Mouse (Mus musculus): ENCODE measurements around the gene Gstt4.
A peak's percentile ranks its signal among the peaks of the same experiment; 100 is the strongest.

The Gstt4 gene

DNA sequence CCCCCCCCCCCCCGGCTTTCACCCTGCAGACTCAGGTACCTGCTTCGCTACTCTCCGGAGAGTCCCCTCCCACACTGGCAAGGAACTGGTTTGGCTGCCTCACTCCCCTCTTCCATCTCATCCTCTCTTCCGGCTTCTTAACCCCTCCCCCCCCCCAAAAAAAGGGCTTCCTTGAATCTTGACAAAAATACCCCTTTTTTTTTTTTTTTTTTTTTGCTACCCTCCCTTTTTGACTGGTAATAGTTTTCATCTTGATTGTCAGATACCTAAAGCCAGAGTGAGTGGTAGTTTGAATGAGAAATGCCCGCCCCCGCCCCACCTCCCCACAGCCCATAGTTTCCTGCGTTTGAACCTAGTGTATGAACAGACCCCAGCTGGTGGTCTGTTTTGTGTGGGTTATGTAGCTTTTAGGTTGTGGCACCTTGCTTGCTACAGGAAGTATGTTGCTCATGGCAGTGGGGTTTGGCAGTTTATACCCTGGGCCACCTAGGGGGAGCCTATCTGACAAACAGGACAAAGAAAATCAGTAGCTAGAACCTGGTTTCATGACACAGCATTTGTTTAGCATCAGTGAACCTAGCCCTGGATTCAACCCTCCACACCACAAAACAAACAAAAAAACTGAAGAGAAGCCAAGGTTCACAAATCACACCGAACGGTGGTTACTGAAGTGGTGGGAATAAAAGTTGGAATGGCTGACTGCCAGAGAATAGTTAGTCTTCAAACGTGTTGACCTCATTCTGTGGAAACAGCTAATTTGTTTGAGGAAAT lies 13.6 kb upstream of the Gstt4 start:
- no peak for DNase-seq (ENCODE audit: low spot score in 2 of 2)

DNA sequence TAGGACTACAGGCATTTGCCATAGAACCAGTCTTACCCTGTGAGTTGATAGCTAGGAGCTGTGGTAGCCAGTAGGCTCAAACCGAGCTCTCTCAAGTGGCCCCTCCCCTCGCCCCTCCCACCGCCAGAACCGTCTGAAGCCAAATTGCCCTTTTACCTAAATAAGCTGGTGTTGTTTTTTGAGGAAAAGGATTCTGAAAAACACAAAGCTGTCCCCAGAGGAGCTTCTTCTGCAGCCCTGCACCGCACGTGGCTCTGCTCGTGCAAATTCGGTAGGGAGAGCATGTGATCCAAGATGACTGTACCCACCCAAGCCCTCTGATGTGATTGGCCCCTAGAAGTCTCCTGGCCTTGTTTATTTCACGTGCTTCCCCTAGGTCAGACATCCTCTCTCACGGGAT lies 13.0 kb upstream of the Gstt4 start:
- DNase-seq (ENCODE audit: low spot score in 2 of 2), result no peak

DNA sequence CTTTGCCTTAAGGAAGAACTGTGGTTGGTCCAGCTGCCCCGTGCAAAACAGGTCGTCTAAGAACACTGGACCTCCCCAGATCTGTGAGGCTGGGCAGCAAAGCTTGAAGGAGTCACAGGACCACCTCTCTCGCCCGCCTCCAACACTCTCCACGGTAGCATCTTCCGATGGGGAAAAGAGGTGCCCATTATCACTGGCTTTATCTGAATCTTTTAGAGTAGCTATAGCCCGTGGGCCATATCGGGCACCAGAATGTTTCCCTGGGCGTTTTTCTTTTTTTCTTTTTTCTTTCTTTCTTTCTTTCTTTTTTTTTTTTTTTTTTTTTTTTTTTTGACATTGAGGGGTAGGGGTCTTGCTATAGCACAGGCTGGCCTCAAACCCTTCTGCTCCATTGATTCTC lies 12.4 kb upstream of the Gstt4 start:
- no peak for DNase-seq (ENCODE audit: low spot score in 2 of 2)

DNA sequence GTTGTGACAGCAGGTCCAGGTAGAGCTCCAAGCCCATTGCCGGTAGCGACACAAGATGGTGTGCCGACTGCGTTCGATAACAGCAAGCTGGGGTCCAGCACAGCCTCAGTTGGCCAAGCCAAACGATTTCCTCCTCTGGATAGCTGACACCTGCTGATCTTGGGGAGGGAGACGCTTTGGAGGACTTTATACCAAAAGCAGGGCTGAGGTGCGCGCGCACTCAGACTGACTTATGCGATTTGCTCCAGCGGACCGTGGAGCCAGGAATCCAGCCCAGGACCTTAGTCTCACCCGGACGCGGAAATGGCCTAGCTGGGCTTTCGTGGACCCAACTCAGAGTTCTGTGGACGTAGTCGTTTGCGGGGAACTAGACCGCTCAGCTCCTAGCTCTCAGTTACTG lies 11.9 kb upstream of the Gstt4 start:
- no peak for DNase-seq (ENCODE audit: low spot score in 2 of 2)

DNA sequence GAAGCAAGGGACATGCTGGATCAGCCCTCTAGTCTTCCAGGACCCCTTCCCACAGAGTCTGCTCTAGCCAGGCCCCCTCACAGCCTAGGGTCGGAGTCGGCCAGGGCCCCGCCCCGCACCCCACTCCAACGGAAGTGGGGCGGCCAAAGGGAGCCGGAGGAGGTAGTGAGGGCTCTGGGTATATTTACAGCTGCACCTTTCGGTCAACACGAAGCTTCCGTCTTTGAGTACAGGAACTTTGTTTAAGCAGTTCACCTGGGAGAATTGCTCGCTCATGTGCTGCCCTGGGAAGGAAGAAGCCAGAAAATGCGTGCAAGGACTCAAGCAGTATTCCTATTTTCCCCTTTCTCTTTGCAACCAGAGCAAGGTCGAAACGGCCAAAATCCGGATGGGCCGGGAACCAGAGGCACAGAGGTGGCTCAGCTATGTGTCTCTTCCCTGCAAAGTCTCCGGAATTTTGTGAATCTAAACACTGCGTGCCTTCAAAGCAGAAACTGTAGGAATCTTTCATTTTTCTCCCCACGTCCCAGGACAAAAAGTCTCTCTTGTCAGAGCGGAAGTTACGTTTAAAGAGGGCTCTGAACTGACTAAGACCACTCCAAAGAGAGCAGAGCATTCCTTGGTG lies 11.2 kb upstream of the Gstt4 start:
- DNase-seq (ENCODE audit: low spot score in 2 of 2), result no peak

DNA sequence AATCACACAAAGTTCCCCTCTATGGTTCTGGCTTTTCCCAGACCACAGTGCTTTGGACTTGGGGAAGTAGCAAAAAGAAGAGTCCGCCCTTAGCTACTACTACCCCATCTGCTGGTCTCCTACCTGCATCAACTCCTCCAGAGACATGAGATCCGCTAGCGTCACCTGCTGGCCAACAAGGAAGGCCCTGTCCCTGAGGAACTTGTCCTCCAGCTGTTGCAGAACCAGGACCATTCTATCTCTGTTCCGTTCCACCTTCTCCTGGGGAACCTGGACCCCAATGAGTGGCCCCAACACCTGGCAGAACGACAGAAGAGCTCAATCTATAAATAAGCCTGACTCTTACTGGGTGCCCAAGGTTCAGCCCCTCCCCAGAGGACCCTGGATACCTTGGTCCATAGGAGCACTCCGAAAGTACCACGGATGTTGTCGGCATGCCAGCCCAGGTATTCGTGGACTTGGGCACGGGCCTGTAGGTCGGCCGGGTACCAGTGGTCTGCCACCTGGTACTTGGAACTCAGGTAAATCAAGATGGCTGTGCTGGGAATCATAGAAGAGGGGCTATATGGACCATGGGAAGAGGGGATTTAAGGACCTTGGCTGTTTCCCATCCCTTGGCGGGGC lies 10.0 kb upstream of the Gstt4 start:
- peak in 1 of 2 experiments; percentile 60 for DNase-seq (ENCODE audit: low spot score in 2 of 2)

DNA sequence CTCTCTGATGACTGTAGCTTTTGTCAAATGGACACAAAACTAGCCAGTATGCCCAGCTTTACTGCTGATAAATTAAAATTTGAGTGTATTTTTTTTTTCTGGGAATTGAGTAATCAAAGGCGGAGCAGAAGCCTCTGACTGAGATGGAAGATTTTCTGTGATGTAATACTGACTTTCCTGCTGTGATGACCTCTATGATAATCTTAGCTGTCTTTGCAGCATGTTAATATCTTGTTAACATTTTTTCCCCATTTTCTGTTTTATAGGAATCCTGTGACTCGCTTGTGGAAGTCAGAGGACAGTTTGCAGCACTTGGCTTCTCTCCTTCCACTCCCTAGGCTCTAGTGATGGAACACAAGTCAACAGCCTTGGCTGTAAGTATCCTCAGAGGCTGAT lies 7.9 kb upstream of the Gstt4 start:
- no peak for DNase-seq (ENCODE audit: low spot score in 2 of 2)

DNA sequence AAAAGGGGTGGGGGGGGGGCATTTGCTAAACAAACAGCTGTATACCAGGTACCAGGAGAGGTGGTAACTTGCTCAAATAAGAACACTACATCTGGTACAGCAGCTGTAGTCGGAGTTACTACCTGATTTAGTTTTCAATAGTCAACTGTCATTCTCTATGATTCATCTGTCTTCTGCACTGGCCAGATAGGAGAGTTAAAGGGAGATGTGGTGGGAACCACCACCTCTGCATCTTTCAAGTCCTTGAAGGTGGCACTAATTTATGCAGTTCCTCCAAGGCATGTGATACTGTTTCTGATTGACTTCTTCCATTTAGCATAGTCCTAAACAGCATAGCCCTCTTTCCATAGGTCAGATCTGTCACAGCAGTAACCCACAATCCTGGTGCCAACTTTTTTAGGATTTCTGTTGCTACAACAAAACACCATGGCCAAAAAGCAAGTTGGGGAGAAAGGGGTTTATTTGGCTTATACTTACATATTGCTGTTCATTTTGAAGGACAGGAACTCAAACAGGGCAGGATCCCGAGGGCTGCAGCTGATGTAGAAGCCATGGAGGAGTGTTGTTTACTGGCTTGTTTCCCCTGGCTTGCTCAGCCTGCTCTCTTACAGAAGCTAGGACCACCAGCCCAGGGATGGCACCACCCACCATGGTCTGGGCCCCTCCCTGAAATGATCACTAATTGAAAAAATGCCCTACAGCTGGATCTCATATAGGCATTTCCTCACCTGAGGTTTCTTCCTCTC lies 7.4 kb upstream of the Gstt4 start:
- no peak for DNase-seq (ENCODE audit: low spot score in 2 of 2)

DNA sequence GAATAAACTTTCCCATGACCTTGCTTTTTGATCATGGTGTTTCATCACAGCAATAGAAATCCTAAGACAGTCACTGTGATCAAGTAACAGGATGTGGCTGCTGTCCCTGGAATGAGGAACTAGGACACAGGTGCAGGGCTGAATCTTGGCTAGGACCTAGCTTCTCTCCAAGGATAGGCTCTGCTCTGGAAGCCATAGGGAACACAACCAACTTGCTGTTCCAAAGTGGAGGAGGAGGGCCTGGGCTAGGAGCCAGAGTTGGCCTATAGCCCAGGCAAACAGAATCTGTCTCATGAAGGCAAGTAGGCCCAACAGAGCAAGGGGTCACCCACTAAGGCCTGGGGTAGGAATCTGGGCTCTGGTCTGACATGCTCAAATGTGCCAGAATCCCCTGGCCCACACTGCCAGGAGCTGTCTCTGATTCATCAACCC lies 6.2 kb upstream of the Gstt4 start:
- DNase-seq (ENCODE audit: low spot score in 2 of 2), result peak in 1 of 2 experiments; percentile 50

DNA sequence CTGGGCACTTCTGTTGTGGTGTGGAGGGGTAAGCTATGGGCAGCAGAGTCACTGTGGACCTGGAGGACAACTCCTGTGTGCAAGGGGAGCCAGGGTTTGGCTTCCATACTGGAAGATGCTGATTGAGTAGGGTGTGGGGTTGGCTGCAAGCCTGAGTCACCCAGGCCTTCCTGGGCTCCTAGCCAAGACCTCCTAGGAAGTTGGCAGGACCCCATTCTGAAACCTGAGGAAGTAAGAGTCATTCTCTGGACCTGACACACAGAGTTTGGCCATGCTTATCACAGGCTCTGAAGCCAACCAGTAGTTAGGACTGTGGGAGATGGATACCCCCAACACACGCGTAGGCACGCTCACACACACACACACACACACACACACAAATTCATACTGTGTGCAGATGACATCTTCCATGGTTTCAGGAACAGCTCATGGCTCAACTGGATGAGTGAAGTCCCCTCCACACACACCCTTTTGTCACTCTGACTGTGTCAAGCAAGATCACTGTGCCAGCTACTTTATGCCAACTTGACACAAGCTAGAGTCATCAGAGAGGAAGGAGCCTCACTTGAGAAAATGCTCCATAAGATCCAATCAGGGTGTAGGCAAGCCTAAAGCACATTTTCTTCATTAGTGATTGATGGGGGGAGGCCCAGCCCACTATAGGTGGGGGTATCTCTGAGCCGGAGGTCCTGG lies 5.5 kb upstream of the Gstt4 start:
- DNase-seq (ENCODE audit: low spot score in 2 of 2), result no peak

DNA sequence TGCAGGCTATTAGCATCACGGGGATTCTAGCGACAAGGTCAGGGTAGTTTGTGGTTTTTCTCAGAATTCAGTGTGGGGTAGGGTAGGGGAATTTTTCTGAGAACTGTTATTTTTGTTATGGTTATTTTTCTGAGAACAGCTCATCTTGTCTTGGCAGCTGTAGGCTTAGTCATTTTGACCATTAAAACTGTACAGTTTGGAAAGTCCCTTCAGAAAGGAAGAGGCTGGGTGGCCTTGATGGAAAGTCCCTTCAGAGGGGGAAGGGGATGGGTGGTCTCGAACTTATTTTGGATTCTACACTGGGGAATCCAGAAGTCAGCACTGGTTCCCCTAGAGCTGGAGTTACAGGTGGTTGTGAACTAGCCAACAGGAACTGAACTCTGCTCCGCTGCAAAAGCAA lies 2.2 kb upstream of the Gstt4 start:
- DNase-seq (ENCODE audit: low spot score in 2 of 2), result no peak

DNA sequence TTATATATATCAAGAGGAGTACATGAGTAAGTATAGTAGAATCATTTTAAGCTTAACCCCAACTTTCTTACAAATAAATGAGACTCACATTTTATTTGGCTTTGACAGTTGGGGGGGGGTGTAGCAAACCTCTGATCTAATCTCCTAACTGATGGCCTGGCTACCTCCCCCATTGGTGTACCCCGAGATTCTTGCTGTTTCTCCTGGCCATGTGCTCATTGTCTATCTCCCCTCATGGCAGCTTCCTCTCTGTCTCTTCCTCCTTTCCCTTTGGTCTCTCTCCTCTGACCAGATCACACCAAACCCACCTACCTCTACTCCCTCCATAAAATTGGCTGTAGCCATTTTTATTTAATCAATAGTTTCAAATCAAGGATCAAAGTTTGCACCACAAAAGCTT lies 1.4 kb upstream of the Gstt4 start:
- DNase-seq (ENCODE audit: low spot score in 2 of 2), result no peak

DNA sequence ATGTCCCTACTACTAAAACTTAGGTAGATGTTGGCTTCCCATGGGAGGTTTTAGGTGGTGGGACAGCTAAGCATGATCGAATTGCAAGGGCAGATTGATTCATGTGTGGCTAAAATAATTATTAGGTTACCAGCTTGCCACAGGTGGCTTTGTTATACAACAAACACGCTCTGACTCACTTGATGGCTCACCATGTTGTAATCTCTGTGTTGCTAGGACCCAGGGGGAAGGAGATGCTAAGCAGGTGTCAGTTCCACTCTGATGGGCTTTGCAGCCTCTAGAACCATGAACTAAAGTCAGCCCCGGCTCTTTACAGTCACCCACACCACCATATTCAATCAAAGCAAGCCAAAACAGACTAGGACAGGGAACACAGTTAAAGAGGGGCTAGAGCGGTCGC lies 2.5 kb downstream of the Gstt4 start:
- no peak for DNase-seq (ENCODE audit: low spot score in 2 of 2)

DNA sequence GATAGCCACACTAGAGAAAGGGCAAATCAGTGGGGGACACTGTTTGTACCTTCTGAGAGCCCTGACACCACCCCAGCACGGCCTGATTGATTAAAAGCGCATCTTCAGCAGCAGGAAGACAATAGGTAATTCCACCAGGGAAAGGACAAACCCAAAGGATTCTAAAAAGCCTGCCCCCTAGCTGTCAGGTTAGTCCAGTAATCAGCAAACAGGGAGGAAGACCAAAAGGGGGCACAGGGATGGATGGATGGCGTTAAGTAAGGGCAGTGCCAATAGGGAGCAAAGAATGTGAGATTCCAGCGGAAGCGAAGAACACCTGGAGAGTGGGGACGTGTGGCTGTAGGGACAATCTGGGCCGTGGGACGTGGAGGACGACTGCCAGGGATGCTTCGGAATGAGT lies 3.7 kb downstream of the Gstt4 start:
- DNase-seq (ENCODE audit: low spot score in 2 of 2), result no peak

DNA sequence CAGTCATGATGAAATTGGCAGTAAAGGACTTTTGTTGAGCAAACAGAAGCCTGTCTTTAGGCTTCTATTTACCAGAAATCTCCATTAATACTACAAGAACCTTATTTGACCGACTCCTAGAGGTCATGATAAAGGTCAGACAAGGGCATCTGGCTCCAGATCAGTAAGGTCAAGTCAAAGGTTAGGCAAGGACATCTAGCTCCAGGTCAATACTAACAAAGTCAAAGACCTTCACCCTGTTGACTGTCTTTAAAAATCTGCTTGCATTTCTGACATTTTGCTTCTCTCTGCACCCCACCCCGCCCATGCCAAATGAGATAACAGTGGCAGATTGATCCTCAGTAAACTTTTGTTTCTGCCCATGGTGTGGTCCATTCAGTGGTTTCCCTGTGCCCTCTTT lies 18.1 kb downstream of the Gstt4 start:
- DNase-seq (ENCODE audit: low spot score in 2 of 2), result no peak

DNA sequence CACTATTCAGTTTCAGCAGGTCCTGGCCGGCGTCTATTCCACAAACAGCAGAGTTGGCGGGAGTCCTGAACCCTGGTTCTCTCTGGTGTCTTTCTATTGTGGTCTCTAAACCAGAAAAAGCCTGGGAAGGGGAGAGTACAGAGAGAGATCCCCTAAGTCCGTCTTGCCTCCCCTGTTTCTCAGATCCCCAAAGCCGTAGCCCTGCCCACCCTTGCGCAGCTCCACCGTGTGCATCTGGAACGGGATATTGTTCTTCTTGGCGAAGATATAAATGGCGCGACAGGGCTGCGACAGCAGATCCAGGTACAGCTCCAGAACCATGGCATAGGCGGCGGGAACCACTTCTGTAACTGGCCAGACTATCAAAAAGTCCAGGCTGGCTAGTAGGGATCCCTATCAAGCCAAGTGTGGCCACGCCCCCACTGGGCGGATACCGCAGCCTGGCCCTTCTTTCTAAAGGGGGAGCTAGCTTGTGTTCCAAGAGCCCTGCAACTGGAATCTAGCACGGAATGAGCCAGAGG lies 24.1 kb downstream of the Gstt4 start, which contains the start of gene Gstt1:
Gstt1 (minus strand) TSS at position 409 of the 521 bp plus-strand sequence.
- peak; percentile 11 to 28 for DNase-seq (ENCODE audit: low spot score in 2 of 2)

DNA sequence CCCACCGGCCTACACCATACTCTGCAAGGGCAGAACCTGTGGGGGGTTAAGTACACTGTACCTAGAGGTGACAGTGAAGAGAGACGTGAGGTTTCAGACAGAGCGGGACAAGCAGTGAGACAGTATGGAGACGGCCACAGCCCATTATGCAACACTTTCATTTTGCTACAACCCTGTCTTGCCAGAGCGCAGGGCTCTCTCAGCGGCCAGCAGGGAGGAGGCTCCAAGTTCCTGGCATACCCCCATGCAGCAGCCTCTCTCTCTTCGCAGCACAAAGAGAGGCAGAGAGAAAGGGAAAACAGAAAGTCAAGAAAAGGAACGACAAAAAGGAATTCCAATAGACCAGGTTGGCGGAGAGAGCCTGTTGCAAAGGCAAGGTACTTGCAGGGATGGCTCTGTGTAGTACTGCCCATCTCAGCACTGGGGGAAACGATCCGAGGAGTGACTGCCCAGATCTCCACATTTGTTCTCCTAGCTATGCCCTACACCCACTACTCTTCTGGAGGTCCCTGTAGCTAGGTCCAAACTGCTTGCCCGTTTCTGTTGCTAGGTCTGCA lies 24.6 kb downstream of the Gstt4 start:
- peak; percentile 37 to 54 for DNase-seq (ENCODE audit: low spot score in 2 of 2)

DNA sequence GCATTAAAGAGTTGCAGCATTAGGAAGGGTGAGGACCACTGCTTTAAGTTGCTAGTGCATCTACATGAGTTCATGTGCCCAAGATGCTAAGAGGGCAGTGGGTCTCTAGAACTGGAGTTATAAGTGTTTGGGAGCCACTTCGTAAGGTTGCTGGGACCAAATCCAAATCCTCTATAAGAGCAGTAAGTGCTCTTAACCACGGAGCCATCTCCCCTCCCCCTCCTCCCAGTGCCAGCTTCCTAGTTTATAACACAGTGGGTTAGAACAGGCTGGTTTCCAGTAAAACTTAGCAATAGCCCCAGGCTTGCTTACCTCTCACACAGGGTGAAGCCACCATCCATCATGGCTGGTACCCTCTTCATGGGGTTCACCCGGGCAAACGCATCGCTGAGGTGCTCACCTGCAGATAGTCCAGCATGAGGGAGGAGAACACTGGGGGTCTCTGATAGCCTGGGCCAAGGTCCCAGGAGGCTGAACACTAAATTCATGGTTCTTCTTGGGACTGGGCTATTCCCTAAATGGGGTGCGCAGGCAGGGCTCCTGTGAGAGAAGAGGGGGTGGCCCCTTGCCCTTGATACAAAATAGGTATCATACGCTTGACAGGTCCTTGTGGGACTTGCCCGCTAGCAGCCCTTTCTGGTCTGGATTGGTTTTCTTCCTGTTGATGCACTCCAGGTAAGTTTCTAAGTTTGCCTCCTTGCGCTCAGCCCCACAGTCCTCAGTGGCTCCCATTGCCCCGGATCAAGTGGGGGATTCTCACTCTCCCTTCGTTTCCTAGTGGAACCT lies 25.4 kb downstream of the Gstt4 start:
- no peak for DNase-seq (ENCODE audit: low spot score in 2 of 2)

DNA sequence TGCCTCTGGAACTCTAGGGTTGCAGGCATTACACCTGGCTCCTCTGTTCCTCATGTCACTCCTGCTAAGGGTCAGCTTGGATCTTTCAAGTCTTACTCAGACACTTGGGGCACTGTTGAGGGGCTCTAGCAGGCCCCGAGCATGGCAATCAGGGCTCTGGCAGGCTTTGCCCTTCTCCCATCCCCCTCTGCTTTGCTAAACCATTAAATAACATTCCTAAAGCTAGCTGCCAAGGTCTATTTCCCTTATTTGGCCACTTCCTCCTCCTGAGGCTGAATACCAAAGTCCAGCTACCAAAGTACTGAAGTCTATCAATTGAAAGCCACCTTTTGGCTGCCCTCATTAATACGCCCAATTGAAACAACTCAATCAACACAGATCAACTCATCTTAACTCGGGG lies 27.5 kb downstream of the Gstt4 start:
- no peak for DNase-seq (ENCODE audit: low spot score in 2 of 2)

DNA sequence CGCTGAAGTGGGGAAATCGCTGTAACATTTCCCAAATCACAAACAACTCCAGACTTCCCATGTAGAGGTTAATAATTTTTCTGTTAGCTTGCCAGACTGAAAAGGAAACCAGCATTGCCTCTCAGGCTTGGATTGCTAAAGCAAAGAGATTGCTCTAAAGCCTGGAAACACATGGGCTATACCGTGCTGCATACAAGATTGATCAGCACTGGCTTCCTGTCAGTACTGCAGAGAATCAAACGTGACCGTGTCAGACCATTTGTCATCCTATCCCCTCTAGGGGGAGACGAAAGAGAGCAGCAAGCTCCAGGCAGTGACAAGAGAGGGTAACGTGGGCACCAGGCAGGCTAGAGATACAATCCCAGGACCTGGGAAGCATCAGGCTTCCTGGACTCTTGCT lies 31.6 kb downstream of the Gstt4 start:
- DNase-seq (ENCODE audit: low spot score in 2 of 2), result no peak
